Mouse (Mus musculus) gastrocnemius, postnatal 4 days (tissue): ENCODE measurements around the gene 1810037I17Rik. TPM values are rescaled to one million over a fixed set of nuclear protein-coding genes. Genes with fewer than 3 reads are reported as not detected.
"Not testable (repeated sequence)": the region's sequence is repeated elsewhere in the genome, so short reads cannot be mapped to it uniquely, and the experiment has no call there.

Experiments
- DNase-seq, 2 experiments: peaks; one replicate each; pipeline ENCODE4 v3.0.0; 2021 to 2022; ENCODE audit warnings: low spot score in 2 of 2, mixed read lengths in 2 of 2
- total RNA-seq, 2 experiments: library from RNA; stranded (reverse); gene quantifications; 2 replicates each; pipeline ENCODE4 v1.2.3; 2021

1810037I17Rik gene
- total RNA-seq, 2 experiments from 2014 or later: 31.3 to 34.5 TPM

- no peak for DNase-seq
Measured at GRCm38 (mm10) chr3:122929723-122930122, 5.7 kb downstream of the 1810037I17Rik start.

DNA sequence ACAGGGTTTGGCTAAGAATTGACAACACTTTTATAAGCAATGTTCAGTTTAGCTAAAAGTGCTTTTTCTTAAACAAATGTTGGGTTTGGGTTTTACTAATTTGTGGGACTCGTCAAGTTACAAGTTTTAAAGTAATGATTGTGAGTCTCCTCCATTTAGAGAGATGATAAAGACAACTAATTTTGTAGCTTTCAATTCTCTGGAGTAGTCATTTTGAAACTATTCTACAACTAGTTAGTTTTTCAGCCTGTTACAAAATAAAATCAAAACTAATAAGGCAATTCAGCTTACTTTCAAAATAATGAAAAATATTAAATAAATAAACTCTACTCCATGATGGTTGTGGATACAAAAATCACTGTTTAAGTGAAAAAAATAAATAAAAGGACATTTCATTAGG lies 8.5 kb downstream of the 1810037I17Rik start:
- DNase-seq: no peak

DNA sequence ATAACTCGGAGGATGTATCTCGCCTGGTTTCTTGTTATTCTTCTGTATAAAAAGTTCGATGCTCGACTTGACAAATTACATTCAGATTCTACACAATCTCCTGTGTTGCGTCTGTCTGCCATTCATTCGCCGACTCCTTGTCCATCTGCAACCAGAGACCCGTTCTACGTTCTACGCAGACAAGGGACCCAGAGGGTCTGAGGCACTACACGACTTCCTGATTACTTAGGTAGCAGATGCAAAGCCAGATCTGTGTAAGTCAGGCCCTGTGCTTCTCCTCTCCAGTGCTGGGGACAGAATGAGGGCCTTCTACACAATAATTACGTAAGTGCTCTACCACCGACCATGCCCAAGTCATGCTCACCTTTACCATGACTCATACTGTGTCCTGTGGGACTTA lies 13.2 kb downstream of the 1810037I17Rik start:
- not testable (repeated sequence) for DNase-seq

GRCm38 (mm10) chr3:122939215-122939614 lies 15.2 kb downstream of the 1810037I17Rik start:
- peak in 1 of 2 experiments; percentile 37 for DNase-seq

- no peak for DNase-seq
Measured at GRCm38 (mm10) chr3:122943387-122943890, 19.4 kb downstream of the 1810037I17Rik start.

DNA sequence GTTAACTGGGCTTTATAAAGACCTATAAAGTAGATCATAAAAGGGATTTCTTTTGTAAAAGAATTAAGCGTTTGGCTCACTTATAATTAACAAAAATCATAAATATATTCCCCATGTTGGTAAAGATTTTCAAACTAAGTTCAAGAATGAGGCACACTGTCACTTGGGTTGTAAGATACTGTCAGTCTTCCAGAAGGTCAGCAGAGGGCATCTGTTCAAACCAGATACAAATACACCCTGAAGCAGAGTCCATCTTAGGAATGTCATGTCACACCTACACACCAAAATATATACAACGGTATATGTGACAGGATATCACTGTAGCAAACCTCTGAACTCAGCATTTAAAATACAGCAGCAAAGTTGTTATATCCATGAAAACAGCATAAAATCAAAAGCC lies 26.1 kb downstream of the 1810037I17Rik start:
- DNase-seq: no peak

DNA sequence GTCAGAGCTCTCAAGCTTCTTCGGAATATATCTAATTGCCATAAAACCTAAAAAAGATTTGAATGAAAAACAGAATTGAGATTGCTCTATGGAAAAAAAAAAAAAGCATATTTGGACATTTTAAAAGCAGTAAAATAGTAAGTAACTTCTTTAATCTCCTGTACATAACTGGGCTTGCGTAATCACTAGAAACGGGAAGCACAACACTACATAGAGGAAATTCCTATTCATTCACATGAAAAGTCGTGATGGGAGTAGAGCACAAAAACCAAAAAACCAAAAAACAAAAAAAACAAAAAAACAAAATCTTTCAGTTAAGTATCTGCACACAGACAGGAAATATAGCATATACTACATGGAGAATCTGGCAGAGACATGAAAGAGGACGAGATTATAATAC lies 40.3 kb downstream of the 1810037I17Rik start:
- no peak for DNase-seq

- no peak for DNase-seq
Measured at GRCm38 (mm10) chr3:122968391-122968790, 44.4 kb downstream of the 1810037I17Rik start.

- DNase-seq: no peak
Measured at GRCm38 (mm10) chr3:122972126-122972822, 48.3 kb downstream of the 1810037I17Rik start.

GRCm38 (mm10) chr3:122974833-122975232 lies 50.8 kb downstream of the 1810037I17Rik start:
- no peak for DNase-seq

DNA sequence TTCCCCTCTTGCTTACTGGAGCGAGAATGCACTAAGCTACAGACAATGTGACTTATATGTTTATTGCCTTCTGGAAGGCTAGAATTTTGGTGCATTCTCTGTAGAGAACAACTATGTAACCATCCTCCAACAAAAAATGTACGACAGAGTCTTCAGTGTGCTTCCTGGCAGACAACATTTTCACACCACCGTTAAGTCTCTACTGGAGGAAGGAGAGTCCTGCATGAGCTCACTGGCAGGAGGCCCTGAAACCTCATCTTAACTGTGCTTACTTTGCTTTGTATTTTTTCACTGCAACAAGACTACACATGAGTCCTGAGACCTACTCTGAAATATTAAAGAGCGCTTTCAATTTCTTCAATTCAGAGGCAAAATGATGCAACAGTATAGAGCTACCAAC lies 51.4 kb downstream of the 1810037I17Rik start:
- DNase-seq: no peak

Other genes starting within 250 kb of the 1810037I17Rik start
- gene Pde5a, start 195.3 kb upstream of the 1810037I17Rik start, total RNA-seq: 10 to 100 TPM; 18.9 to 22.7 TPM
- not detected for gene Fabp2, start 29.1 kb upstream of the 1810037I17Rik start, total RNA-seq
- not detected for gene Gm10959, start 4.8 kb upstream of the 1810037I17Rik start, total RNA-seq
- 10 to 100 TPM in 1 of 2 experiments, 1 to 10 TPM in 1; 9.2 to 11.8 TPM for gene Usp53, start 60.3 kb downstream of the 1810037I17Rik start, total RNA-seq
- 100 to 1,000 TPM; 445 to 535 TPM for gene Myoz2, start 110.8 kb downstream of the 1810037I17Rik start, total RNA-seq